Mouse (Mus musculus) forebrain, embryonic 14.5 days (tissue): ENCODE data around the gene Bhlhe23. TPM values are rescaled to one million over a fixed set of nuclear protein-coding genes. Genes with fewer than 3 reads are reported as not detected.

Source experiments
- ATAC-seq: fragments of 200-750 bp; cut with Nextera tagmentation; 2 replicates; pipeline ENCODE4 v1.8.0; 2017; ENCODE audit warnings: mild to moderate bottlenecking, moderate library complexity
- DNase-seq: peaks from one replicate; pipeline ENCODE4 v3.0.0-alpha.2; 2015; ENCODE audit warnings: low spot score
- H3K27ac ChIP-seq: fragments of 300-500 bp; sonication (generic); 2 replicates; pipeline ENCODE4 v1.5.1; 2014; ENCODE audit warnings: low read depth, mild to moderate bottlenecking, control low read depth, low read length, moderate library complexity
- H3K27me3 ChIP-seq: fragments of 300-500 bp; sonication (generic); replicated peaks from 2 replicates; pipeline ENCODE4 v1.6.1; 2014; ENCODE audit warnings: low read length, control low read depth, mixed read lengths; ENCODE audit not compliant: control insufficient read depth, insufficient read depth
- H3K36me3 ChIP-seq: fragments of 300-500 bp; sonication (generic); 2 replicates; pipeline ENCODE4 v1.6.1; 2014; ENCODE audit warnings: low read length, control low read depth; ENCODE audit not compliant: control insufficient read depth, insufficient read depth
- H3K4me1 ChIP-seq: fragments of 300-500 bp; sonication (generic); 2 replicates; pipeline ENCODE4 v1.6.1; 2014; ENCODE audit warnings: antibody characterized with exemption, low read length, control low read depth; ENCODE audit not compliant: control insufficient read depth, insufficient read depth
- H3K4me2 ChIP-seq: fragments of 300-500 bp; sonication (generic); 2 replicates; pipeline ENCODE4 v1.6.1; 2014; ENCODE audit warnings: mild to moderate bottlenecking, control low read depth, low read length
- H3K4me3 ChIP-seq: fragments of 300-500 bp; sonication (generic); 2 replicates; pipeline ENCODE4 v1.5.1; 2014; ENCODE audit warnings: low read depth, low read length, control low read depth
- H3K9ac ChIP-seq: fragments of 300-500 bp; sonication (generic); 2 replicates; pipeline ENCODE4 v1.6.1; 2014; ENCODE audit warnings: mild to moderate bottlenecking, low read length, control low read depth, moderate library complexity
- H3K9me3 ChIP-seq: fragments of 300-500 bp; sonication (generic); replicated peaks from 2 replicates; pipeline ENCODE4 v1.6.1; 2016; ENCODE audit warnings: low read length, control low read depth, mixed read lengths; ENCODE audit not compliant: control insufficient read depth
- WGBS: fragments of 180-500 bp; shearing (Covaris S2); extraction: QIAGEN DNeasy Blood & Tissue Kit; methylation state at CpG from one replicate; pipeline ENCODE4 v1.1.7; 2014; 5-methylcytosine and 5-hydroxymethylcytosine counted together
- polyA plus RNA-seq: library from polyadenylated mRNA; unstranded; fragments of >200 nt; fragmentation: Nextera tagmentation; extraction: Ambion mirVana; gene quantifications from 2 replicates; pipeline ENCODE4 v1.2.1, GENCODE M21; 2014

The Bhlhe23 gene
- polyA plus RNA-seq, 1 experiment from 2014 or later = 0.85 TPM

GRCm38 (mm10) chr2:180742820-180743219 is 33.9 kb downstream of the Bhlhe23 start:
- no peak overlapping the region for H3K27ac ChIP-seq

GRCm38 (mm10) chr2:180741421-180741820 is 35.3 kb downstream of the Bhlhe23 start:
- H3K27ac ChIP-seq = no peak overlapping the region
- H3K27me3 ChIP-seq = no peaks in the 10 kb centered on the region
- no peaks in the 10 kb centered on the region for H3K36me3 ChIP-seq
- DNase-seq (no peak), ATAC-seq (no peak)
- H3K4me3 ChIP-seq = no peak overlapping the region
- WGBS = 84% methylated on average over 7 of the region's 7 CpGs
- H3K4me2 ChIP-seq = no peak overlapping the region
- H3K9ac ChIP-seq = no peak overlapping the region
- no peaks in the 10 kb centered on the region for H3K4me1 ChIP-seq
- H3K9me3 ChIP-seq = no peaks in the 10 kb centered on the region

More at GRCm38 (mm10) chr2:180742820-180743219, 33.9 kb downstream of the Bhlhe23 start:
- no peaks in the 10 kb centered on the region for H3K36me3 ChIP-seq
- H3K9me3 ChIP-seq = no peaks in the 10 kb centered on the region
- ATAC-seq (no peak), DNase-seq (no peak)
- WGBS = 86% methylated on average over 6 of the region's 6 CpGs
- no peaks in the 10 kb centered on the region for H3K27me3 ChIP-seq
- H3K4me3 ChIP-seq = no peak overlapping the region
- H3K4me2 ChIP-seq = no peak overlapping the region
- no peak overlapping the region for H3K9ac ChIP-seq
- peaks cover 6% of the 10 kb centered on the region; the same call in 1 of the 2 replicates for H3K4me1 ChIP-seq

- Histone ChIP-seq H3K4me3 (no peak overlapping the region), H3K27ac (no peak overlapping the region), H3K9me3 (no peaks in the 10 kb centered on the region), H3K9ac (no peak overlapping the region), H3K4me2 (no peak overlapping the region), H3K27me3 (no peaks in the 10 kb centered on the region), H3K36me3 (no peaks in the 10 kb centered on the region), H3K4me1 (no peaks in the 10 kb centered on the region)
- 13% methylated on average over 3 of the region's 3 CpGs for WGBS
- DNase-seq (no peak), ATAC-seq (no peak)
Observed at GRCm38 (mm10) chr2:180740349-180740748, 36.4 kb downstream of the Bhlhe23 start.

GRCm38 (mm10) chr2:180737984-180738383 is 38.7 kb downstream of the Bhlhe23 start:
- Histone ChIP-seq H3K4me2 (no peak overlapping the region), H3K9ac (no peak overlapping the region), H3K9me3 (no peaks in the 10 kb centered on the region), H3K27me3 (no peaks in the 10 kb centered on the region), H3K4me3 (no peak overlapping the region), H3K27ac (no peak overlapping the region), H3K4me1 (no peaks in the 10 kb centered on the region), H3K36me3 (no peaks in the 10 kb centered on the region)
- DNase-seq (no peak), ATAC-seq (no peak)
- WGBS = 73% methylated on average over 2 of the region's 2 CpGs

GRCm38 (mm10) chr2:180735232-180735631 is 41.5 kb downstream of the Bhlhe23 start:
- Histone ChIP-seq H3K27me3 (no peaks in the 10 kb centered on the region), H3K4me3 (no peak overlapping the region), H3K27ac (no peak overlapping the region), H3K9ac (no peak overlapping the region), H3K9me3 (no peaks in the 10 kb centered on the region), H3K4me1 (no peaks in the 10 kb centered on the region), H3K4me2 (no peak overlapping the region), H3K36me3 (no peaks in the 10 kb centered on the region)
- ATAC-seq (no peak), DNase-seq (no peak)
- 75% methylated on average over 7 of the region's 7 CpGs for WGBS

- no peaks in the 10 kb centered on the region for H3K9me3 ChIP-seq
- H3K27ac ChIP-seq = no peak overlapping the region
- no peak overlapping the region for H3K4me2 ChIP-seq
- H3K27me3 ChIP-seq = no peaks in the 10 kb centered on the region
- H3K36me3 ChIP-seq = no peaks in the 10 kb centered on the region
- DNase-seq (no peak), ATAC-seq (no peak)
- H3K4me1 ChIP-seq = no peaks in the 10 kb centered on the region
- WGBS = 71% methylated on average over 6 of the region's 6 CpGs
- H3K4me3 ChIP-seq = no peak overlapping the region
- H3K9ac ChIP-seq = no peak overlapping the region
Observed at GRCm38 (mm10) chr2:180731984-180732383, 44.7 kb downstream of the Bhlhe23 start.

GRCm38 (mm10) chr2:180731036-180731435 is 45.7 kb downstream of the Bhlhe23 start:
- Histone ChIP-seq H3K4me2 (no peak overlapping the region), H3K27ac (no peak overlapping the region), H3K9me3 (no peaks in the 10 kb centered on the region), H3K9ac (no peak overlapping the region), H3K4me3 (no peak overlapping the region), H3K4me1 (no peaks in the 10 kb centered on the region), H3K27me3 (no peaks in the 10 kb centered on the region), H3K36me3 (no peaks in the 10 kb centered on the region)
- 69% methylated on average over 3 of the region's 3 CpGs for WGBS
- no peak for DNase-seq
- ATAC-seq = no peak

- Histone ChIP-seq H3K9me3 (no peaks in the 10 kb centered on the region), H3K27ac (no peak overlapping the region), H3K4me1 (no peaks in the 10 kb centered on the region), H3K4me3 (no peak overlapping the region), H3K27me3 (no peaks in the 10 kb centered on the region), H3K36me3 (peaks cover 17% of the 10 kb centered on the region), H3K9ac (no peak overlapping the region), H3K4me2 (no peak overlapping the region)
- ATAC-seq (no peak), DNase-seq (no peak)
- WGBS = 59% methylated on average over 4 of the region's 4 CpGs
Observed at GRCm38 (mm10) chr2:180727613-180728021, 49.1 kb downstream of the Bhlhe23 start.

- Histone ChIP-seq H3K4me2 (no peak overlapping the region), H3K27ac (no peak overlapping the region), H3K9ac (no peak overlapping the region), H3K4me3 (no peak overlapping the region), H3K4me1 (no peaks in the 10 kb centered on the region), H3K9me3 (no peaks in the 10 kb centered on the region), H3K36me3 (peaks cover 25% of the 10 kb centered on the region), H3K27me3 (no peaks in the 10 kb centered on the region)
- ATAC-seq = no peak
- DNase-seq = no peak
- 76% methylated on average over 6 of the region's 6 CpGs for WGBS
Observed at GRCm38 (mm10) chr2:180726658-180727442, 49.9 kb downstream of the Bhlhe23 start.
